8 mouse cellular contexts compared by ENCODE assay signal in the genomic region with DNA sequence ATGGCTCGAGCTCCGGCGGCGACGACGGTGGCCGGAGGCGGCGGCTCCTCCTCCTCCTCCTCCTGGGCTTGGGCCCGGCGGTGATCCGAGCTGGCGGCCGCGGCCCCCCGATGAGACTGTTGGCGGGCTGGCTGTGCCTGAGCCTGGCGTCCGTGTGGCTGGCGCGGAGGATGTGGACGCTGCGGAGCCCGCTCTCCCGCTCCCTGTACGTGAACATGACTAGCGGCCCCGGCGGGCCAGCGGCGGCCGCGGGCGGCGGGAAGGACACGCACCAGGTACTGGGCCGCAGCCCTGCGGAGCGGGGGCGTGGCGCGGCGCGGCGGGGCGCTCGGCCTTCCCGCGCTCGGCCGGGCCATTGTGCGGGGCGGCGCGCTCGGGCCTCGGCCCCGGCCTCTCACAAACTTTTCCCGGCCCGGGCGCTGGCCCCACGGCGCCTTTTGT. TPM values are rescaled to one million over a fixed set of nuclear protein-coding genes. Genes with fewer than 3 reads are reported as not detected.
DNase-seq lines count a peak whose midpoint lies in the region; ATAC-seq lines count a peak whose summit lies in the region.

No protein-coding gene starts in this region.

- DNase-seq in adrenal gland, postnatal 36 days: peak; percentile 54 to 73
- no peak for DNase-seq in adrenal gland, adult (ENCODE audit: inconsistent age in 2 of 2, low spot score in 1 of 2)
- DNase-seq in lung, postnatal 10 days: no peak
- peak; percentile 59 for DNase-seq in embryonic facial prominence, embryonic 14.5 days (ENCODE audit: low spot score)
- DNase-seq in intestine, embryonic 14.5 days (ENCODE audit: low spot score): no peak
- no peak for DNase-seq in retina, embryonic 14.5 days (ENCODE audit: low spot score)

- 1% methylated on average over 30 of the region's 63 CpGs for WGBS in lung, embryonic 16.5 days
- no CpG with 5 or more reads among the region's 63 CpGs for WGBS in embryonic facial prominence, embryonic 14.5 days
- under 1% methylated on average over 42 of the region's 63 CpGs for WGBS in intestine, embryonic 14.5 days

- peak overlapping the region; percentile 95 for H3K9ac ChIP-seq in lung, embryonic 16.5 days (ENCODE audit: low read length)
- peak overlapping the region; percentile 99 for H3K9ac ChIP-seq in embryonic facial prominence, embryonic 14.5 days (ENCODE audit: low read depth, low read length)
- peak overlapping the region; percentile 99 for H3K9ac ChIP-seq in intestine, embryonic 14.5 days (ENCODE audit: low read length)

- ATAC-seq in lung, embryonic 16.5 days (ENCODE audit: low read depth): peak; percentile 76
- ATAC-seq in embryonic facial prominence, embryonic 14.5 days (ENCODE audit: low read depth): peak; percentile 78
- peak; percentile 80 for ATAC-seq in intestine, embryonic 14.5 days (replicated peaks; ENCODE audit: low FRiP score, low TSS enrichment, low read depth)

- H3K4me3 ChIP-seq in lung, embryonic 16.5 days (ENCODE audit: low read length): peak overlapping the region; percentile 79
- peak overlapping the region; percentile 97 for H3K4me3 ChIP-seq in embryonic facial prominence, embryonic 14.5 days (ENCODE audit: low read depth, low read length)
- peak overlapping the region; percentile 96 for H3K4me3 ChIP-seq in intestine, embryonic 14.5 days (ENCODE audit: low read depth, low read length)
- H3K4me3 ChIP-seq in megakaryocyte, embryonic 14.5 days (replicated peaks): peak overlapping the region; percentile 97

- peaks cover 6% of the 10 kb centered on the region; the same call in 1 of the 2 replicates for H3K27me3 ChIP-seq in lung, embryonic 16.5 days (ENCODE audit: control insufficient read depth, insufficient read depth, low read depth, low read length)
- H3K27me3 ChIP-seq in embryonic facial prominence, embryonic 14.5 days (replicated peaks; ENCODE audit: control insufficient read depth, insufficient read depth, low read length): 0 out of 2 replicates have a peak, but pooled peaks cover 9% of the 10 kb centered on the region
- 0 out of 2 replicates have a peak, but pooled peaks cover 7% of the 10 kb centered on the region for H3K27me3 ChIP-seq in intestine, embryonic 14.5 days (replicated peaks; ENCODE audit: control insufficient read depth, insufficient read depth, low read length)
- peaks cover 16% of the 10 kb centered on the region for H3K27me3 ChIP-seq in megakaryocyte, embryonic 14.5 days (replicated peaks)

- no peaks in the 10 kb centered on the region for H3K9me3 ChIP-seq in lung, embryonic 16.5 days (ENCODE audit: control insufficient read depth, low read length)
- no peaks in the 10 kb centered on the region for H3K9me3 ChIP-seq in embryonic facial prominence, embryonic 14.5 days (ENCODE audit: control insufficient read depth, low read length)
- no peaks in the 10 kb centered on the region for H3K9me3 ChIP-seq in intestine, embryonic 14.5 days (ENCODE audit: control insufficient read depth, low read length)
- 0 out of 2 replicates have a peak, but pooled peaks cover 4% of the 10 kb centered on the region for H3K9me3 ChIP-seq in megakaryocyte, embryonic 14.5 days

- H3K4me2 ChIP-seq in lung, embryonic 16.5 days (ENCODE audit: low read depth, low read length): peak overlapping the region; percentile 63
- peak overlapping the region; percentile 67 for H3K4me2 ChIP-seq in embryonic facial prominence, embryonic 14.5 days (ENCODE audit: low read depth, low read length)
- peak overlapping the region; percentile 78 for H3K4me2 ChIP-seq in intestine, embryonic 14.5 days (ENCODE audit: low read length)

- peaks cover 9% of the 10 kb centered on the region; the same call in 1 of the 2 replicates for H3K4me1 ChIP-seq in lung, embryonic 16.5 days (replicated peaks; ENCODE audit: control insufficient read depth, insufficient read depth, low read length)
- peaks cover 15% of the 10 kb centered on the region for H3K4me1 ChIP-seq in embryonic facial prominence, embryonic 14.5 days (ENCODE audit: control insufficient read depth, insufficient read depth, low read length)
- H3K4me1 ChIP-seq in intestine, embryonic 14.5 days (replicated peaks; ENCODE audit: control insufficient read depth, insufficient read depth, low read length): peaks cover 28% of the 10 kb centered on the region
- peaks cover 33% of the 10 kb centered on the region for H3K4me1 ChIP-seq in megakaryocyte, embryonic 14.5 days

- H3K36me3 ChIP-seq in lung, embryonic 16.5 days (ENCODE audit: control insufficient read depth, insufficient read depth, low read length): no peaks in the 10 kb centered on the region
- H3K36me3 ChIP-seq in embryonic facial prominence, embryonic 14.5 days (ENCODE audit: control insufficient read depth, insufficient read depth, low read length): no peaks in the 10 kb centered on the region
- no peaks in the 10 kb centered on the region for H3K36me3 ChIP-seq in intestine, embryonic 14.5 days (ENCODE audit: control insufficient read depth, insufficient read depth, low read length)
- H3K36me3 ChIP-seq in megakaryocyte, embryonic 14.5 days (replicated peaks; ENCODE audit: low read length): no peaks in the 10 kb centered on the region

- H3K27ac ChIP-seq in lung, embryonic 16.5 days (ENCODE audit: low read length): peak overlapping the region; percentile 88
- H3K27ac ChIP-seq in embryonic facial prominence, embryonic 14.5 days (replicated peaks; ENCODE audit: low read depth, low read length): peak overlapping the region; percentile 98
- peak overlapping the region; percentile 97 for H3K27ac ChIP-seq in intestine, embryonic 14.5 days (ENCODE audit: low read depth)

RNA-seq across cellular contexts. Expression of a gene that starts 0.5 kb away (rescaled TPM):
- total RNA-seq in adrenal gland, postnatal 36 days (2021): 100 to 1,000 TPM; 107 to 136 TPM
- 116 and 117 TPM in 2 replicates for polyA plus RNA-seq in lung, embryonic 16.5 days (2015; fragmentation: Nextera tagmentation; extraction: Ambion mirVana)
- 142 and 151 TPM in 2 replicates for polyA plus RNA-seq in embryonic facial prominence, embryonic 14.5 days (2014; fragmentation: Nextera tagmentation; extraction: Ambion mirVana)
- polyA plus RNA-seq in intestine, embryonic 14.5 days (2014; fragmentation: Nextera tagmentation; extraction: Ambion mirVana): 162 TPM in 2 replicates
- 20.0 and 20.6 TPM in 2 replicates for polyA plus RNA-seq in megakaryocyte, embryonic 14.5 days (2012; ENCODE audit: insufficient read depth, low replicate concordance)

RNA-seq across cellular contexts. Expression of a gene that starts 39.7 kb away (rescaled TPM):
- 1 to 10 TPM; 1.6 to 2.7 TPM for total RNA-seq in adrenal gland, postnatal 36 days (2021)
- 2.3 and 2.4 TPM in 2 replicates for polyA plus RNA-seq in lung, embryonic 16.5 days (2015; fragmentation: Nextera tagmentation; extraction: Ambion mirVana)
- 2.2 and 2.6 TPM in 2 replicates for polyA plus RNA-seq in embryonic facial prominence, embryonic 14.5 days (2014; fragmentation: Nextera tagmentation; extraction: Ambion mirVana)
- polyA plus RNA-seq in intestine, embryonic 14.5 days (2014; fragmentation: Nextera tagmentation; extraction: Ambion mirVana): 2.8 and 3.5 TPM in 2 replicates
- 6.0 TPM in 1 of 2 replicates, not detected in the other for polyA plus RNA-seq in megakaryocyte, embryonic 14.5 days (2012; ENCODE audit: insufficient read depth, low replicate concordance)

RNA-seq across cellular contexts. Expression of a gene that starts 46.7 kb away (rescaled TPM):
- total RNA-seq in adrenal gland, postnatal 36 days (2021): under 1 TPM; 0.43 to 0.82 TPM
- polyA plus RNA-seq in lung, embryonic 16.5 days (2015; fragmentation: Nextera tagmentation; extraction: Ambion mirVana): 0.05 and 0.31 TPM in 2 replicates
- 0.85 and 1.1 TPM in 2 replicates for polyA plus RNA-seq in embryonic facial prominence, embryonic 14.5 days (2014; fragmentation: Nextera tagmentation; extraction: Ambion mirVana)
- 0.07 and 0.11 TPM in 2 replicates for polyA plus RNA-seq in intestine, embryonic 14.5 days (2014; fragmentation: Nextera tagmentation; extraction: Ambion mirVana)
- 0.09 TPM in 1 of 2 replicates, not detected in the other for polyA plus RNA-seq in megakaryocyte, embryonic 14.5 days (2012; ENCODE audit: insufficient read depth, low replicate concordance)

RNA-seq across cellular contexts. Expression of a gene that starts 52.4 kb away (rescaled TPM):
- not detected for total RNA-seq in adrenal gland, postnatal 36 days (2021)
- 0.23 TPM in 1 of 2 replicates, not detected in the other for polyA plus RNA-seq in lung, embryonic 16.5 days (2015; fragmentation: Nextera tagmentation; extraction: Ambion mirVana)
- 0.55 TPM in 1 of 2 replicates, not detected in the other for polyA plus RNA-seq in embryonic facial prominence, embryonic 14.5 days (2014; fragmentation: Nextera tagmentation; extraction: Ambion mirVana)
- 0.65 and 0.76 TPM in 2 replicates for polyA plus RNA-seq in intestine, embryonic 14.5 days (2014; fragmentation: Nextera tagmentation; extraction: Ambion mirVana)
- polyA plus RNA-seq in megakaryocyte, embryonic 14.5 days (2012; ENCODE audit: insufficient read depth, low replicate concordance): not detected in 2 replicates

RNA-seq across cellular contexts. Expression of a gene that starts 52.6 kb away (rescaled TPM):
- 10 to 100 TPM in 1 of 2 experiments, 1 to 10 TPM in 1; 4.9 to 15.0 TPM for total RNA-seq in adrenal gland, postnatal 36 days (2021)
- polyA plus RNA-seq in lung, embryonic 16.5 days (2015; fragmentation: Nextera tagmentation; extraction: Ambion mirVana): 8.5 and 9.2 TPM in 2 replicates
- polyA plus RNA-seq in embryonic facial prominence, embryonic 14.5 days (2014; fragmentation: Nextera tagmentation; extraction: Ambion mirVana): 17.5 and 21.0 TPM in 2 replicates
- polyA plus RNA-seq in intestine, embryonic 14.5 days (2014; fragmentation: Nextera tagmentation; extraction: Ambion mirVana): 12.4 and 13.7 TPM in 2 replicates
- polyA plus RNA-seq in megakaryocyte, embryonic 14.5 days (2012; ENCODE audit: insufficient read depth, low replicate concordance): 2.9 and 6.4 TPM in 2 replicates

Comparison
In these comparisons a context has a peak if more than half of its experiments do, and no peak if none do; other contexts are left out.
1. DNase-seq: peak in adrenal gland, postnatal 36 days (2 of 2) and embryonic facial prominence, embryonic 14.5 days (single experiment); none in adrenal gland, adult (0 of 2), lung, postnatal 10 days (single experiment), intestine, embryonic 14.5 days (single experiment) and retina, embryonic 14.5 days (single experiment).
2. Peak in every context shown above with its lines, with median percentiles within 50 percentile points of each other: ATAC-seq, H3K27ac ChIP-seq, H3K4me2 ChIP-seq, H3K4me3 ChIP-seq and H3K9ac ChIP-seq.